Mouse (Mus musculus): ENCODE data around the gene Fxyd1.

- TF ChIP-seq CTCF (conservative IDR thresholded peaks at IDR 0.05; ENCODE audit: low read length) (no peak), POU5F1 (IDR thresholded peaks at IDR 0.05; ENCODE audit: borderline replicate concordance, low read length) (no peak)
These were observed 731 bp upstream of the Fxyd1 start for GRCm38 (mm10) chr7:31057730-31058129.
